Mouse (Mus musculus): ENCODE results near the gene Mapk7. TPM values are rescaled to one million over a fixed set of nuclear protein-coding genes. Genes with fewer than 3 reads are reported as not detected.

Mapk7 gene
- polyA plus RNA-seq, 1 experiment from 2014 or later: 69.6 TPM

DNA sequence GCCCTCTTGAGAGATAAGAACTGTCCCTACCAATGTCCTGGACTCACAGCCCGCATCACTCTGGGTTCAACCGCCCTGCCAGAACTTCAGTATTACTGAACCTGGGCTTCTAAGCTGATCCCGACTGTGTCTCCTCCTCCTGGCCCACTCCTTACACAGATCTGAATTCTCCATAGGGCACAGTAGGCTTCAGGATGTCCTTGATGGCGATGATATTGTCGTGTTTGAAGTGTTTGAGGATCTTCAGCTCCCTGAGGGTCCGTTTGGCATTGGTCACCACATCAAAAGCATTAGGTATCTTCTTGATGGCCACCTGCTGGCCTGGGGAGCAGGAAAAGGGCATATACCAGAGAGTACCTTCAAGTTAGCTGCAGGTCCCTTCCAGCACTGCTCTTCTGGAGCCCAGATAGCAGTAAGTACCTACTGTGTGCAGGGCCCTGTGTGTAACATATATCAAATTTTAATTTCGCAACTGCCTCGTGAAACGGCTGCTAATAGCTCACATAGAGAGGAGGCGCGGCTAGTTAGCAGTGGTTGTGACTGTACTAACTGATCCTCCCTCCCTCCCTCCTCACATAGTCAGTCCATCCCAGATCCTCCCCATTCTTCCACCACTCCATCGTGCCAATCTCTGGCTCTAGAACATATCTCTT lies 1.3 kb downstream of the Mapk7 start:
- Histone ChIP-seq H3K9ac (peak overlapping the region; percentile 78), H3K4me2 (peak overlapping the region; percentile 82), H3K4me3 (ENCODE audit: low read depth, low read length) (peak overlapping the region; percentile 75), H3K27me3 (ENCODE audit: insufficient read depth, low read length) (no peaks in the 10 kb centered on the region), H3K9me3 (ENCODE audit: low read depth, low read length) (no peaks in the 10 kb centered on the region), H3K4me1 (ENCODE audit: insufficient read depth) (0 out of 2 replicates have a peak, but pooled peaks cover 11% of the 10 kb centered on the region), H3K36me3 (ENCODE audit: insufficient read depth) (peaks cover 50% of the 10 kb centered on the region), H3K27ac (ENCODE audit: low read depth) (peak overlapping the region; percentile 88; the same call in 1 of the 2 replicates)
- 55% methylated on average over 12 of the region's 12 CpGs for WGBS
- TF ChIP-seq CTCF (IDR thresholded peaks at IDR 0.05; ENCODE audit: low read depth): no peak
- ATAC-seq (ENCODE audit: insufficient read depth) (no peak), DNase-seq (no peak)

DNA sequence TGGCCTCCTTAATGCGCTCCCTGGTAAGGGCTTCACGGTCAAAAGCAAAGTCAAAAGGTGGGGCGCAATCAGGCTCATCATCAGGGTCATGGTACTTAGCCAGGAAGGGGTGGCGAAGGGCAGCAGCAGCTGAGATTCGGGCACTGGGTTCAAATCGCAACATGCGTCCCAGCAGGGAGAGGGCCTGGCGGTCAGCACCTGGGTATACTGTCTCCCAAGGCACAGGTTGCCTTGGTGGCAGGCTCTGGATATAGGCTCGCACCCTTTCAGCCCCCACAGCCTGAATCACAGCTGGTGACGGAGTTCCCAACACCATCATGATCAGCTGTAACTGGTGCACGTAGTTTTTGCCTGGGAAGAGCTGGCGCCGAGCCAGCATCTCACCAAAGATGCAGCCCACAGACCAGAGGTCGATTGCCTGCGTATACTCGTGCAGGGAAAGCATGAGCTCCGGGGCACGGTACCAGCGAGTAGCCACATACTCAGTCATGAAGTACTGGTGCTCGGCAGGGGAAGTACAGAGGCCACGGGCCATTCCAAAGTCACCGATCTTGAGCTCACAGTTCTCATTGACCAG lies 3.2 kb downstream of the Mapk7 start:
- Histone ChIP-seq H3K4me3 (ENCODE audit: low read depth, low read length) (no peak overlapping the region), H3K9ac (no peak overlapping the region), H3K27ac (ENCODE audit: low read depth) (no peak overlapping the region), H3K9me3 (ENCODE audit: low read depth, low read length) (no peaks in the 10 kb centered on the region), H3K4me1 (ENCODE audit: insufficient read depth) (peaks cover 15% of the 10 kb centered on the region; the same call in 1 of the 2 replicates), H3K4me2 (no peak overlapping the region), H3K27me3 (ENCODE audit: insufficient read depth, low read length) (no peaks in the 10 kb centered on the region), H3K36me3 (ENCODE audit: insufficient read depth) (peaks cover 53% of the 10 kb centered on the region)
- no peak for TF ChIP-seq CTCF (IDR thresholded peaks at IDR 0.05; ENCODE audit: low read depth)
- DNase-seq (no peak), ATAC-seq (ENCODE audit: insufficient read depth) (no peak)
- WGBS: 82% methylated on average over 22 of the region's 22 CpGs

DNA sequence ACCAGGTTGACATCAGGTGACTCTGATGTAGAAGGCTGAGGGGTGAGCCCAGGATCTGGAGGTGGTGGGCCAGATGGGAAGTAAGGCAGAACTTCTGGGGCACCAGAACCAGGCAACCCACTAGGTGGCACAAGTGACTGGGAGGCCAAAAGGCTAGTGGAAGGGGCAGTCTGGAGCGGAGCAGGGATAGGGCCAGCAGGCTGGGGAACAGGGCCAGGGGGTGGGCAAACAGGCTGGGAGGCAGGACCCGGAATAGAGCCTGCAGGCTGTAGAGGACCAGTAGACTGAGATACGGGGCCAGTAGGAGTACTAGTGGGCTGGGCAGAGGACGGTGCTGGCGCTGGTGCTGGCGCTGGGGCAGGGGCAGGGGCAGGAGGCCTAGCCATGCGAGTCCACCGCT lies 4.3 kb downstream of the Mapk7 start:
- no peaks in the 10 kb centered on the region for H3K9me3 ChIP-seq (ENCODE audit: low read depth, low read length)
- ATAC-seq (ENCODE audit: insufficient read depth) (no peak), DNase-seq (no peak)
- no peaks in the 10 kb centered on the region for H3K27me3 ChIP-seq (ENCODE audit: insufficient read depth, low read length)
- no peak overlapping the region for H3K27ac ChIP-seq (ENCODE audit: low read depth)
- 90% methylated on average over 8 of the region's 8 CpGs for WGBS
- TF ChIP-seq CTCF (IDR thresholded peaks at IDR 0.05; ENCODE audit: low read depth): 0 out of 2 replicates have a peak, but pooled peaks have one; percentile 5
- H3K4me2 ChIP-seq: no peak overlapping the region
- H3K36me3 ChIP-seq (ENCODE audit: insufficient read depth): peaks cover 53% of the 10 kb centered on the region
- no peak overlapping the region for H3K9ac ChIP-seq
- peaks cover 13% of the 10 kb centered on the region; the same call in 1 of the 2 replicates for H3K4me1 ChIP-seq (ENCODE audit: insufficient read depth)
- H3K4me3 ChIP-seq (ENCODE audit: low read depth, low read length): no peak overlapping the region

DNA sequence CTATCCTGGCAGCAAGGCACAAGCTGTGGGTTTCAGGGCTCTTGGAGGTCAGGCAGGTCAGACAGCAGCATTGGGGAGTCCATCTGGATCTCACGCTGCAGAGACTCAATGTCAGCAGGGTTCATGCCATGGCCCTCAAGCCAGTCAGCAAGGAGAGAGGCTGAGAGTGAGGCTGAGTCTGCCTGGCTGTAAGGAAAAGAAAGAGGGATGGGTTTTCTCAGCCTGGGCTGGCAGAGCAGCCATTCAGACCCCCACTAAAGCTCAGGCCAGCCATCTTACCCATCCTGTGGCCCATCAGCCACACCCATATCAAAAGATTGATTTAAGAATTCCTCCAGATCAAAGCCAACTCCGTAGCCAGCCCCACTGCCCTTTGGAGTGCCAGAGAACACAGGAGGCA lies 5.1 kb downstream of the Mapk7 start:
- H3K4me2 ChIP-seq: no peak overlapping the region
- H3K36me3 ChIP-seq (ENCODE audit: insufficient read depth): peaks cover 53% of the 10 kb centered on the region
- no peak for TF ChIP-seq CTCF (IDR thresholded peaks at IDR 0.05; ENCODE audit: low read depth)
- no peak for ATAC-seq (ENCODE audit: insufficient read depth)
- H3K4me3 ChIP-seq (ENCODE audit: low read depth, low read length): no peak overlapping the region
- 64% methylated on average over 2 of the region's 2 CpGs for WGBS
- no peaks in the 10 kb centered on the region for H3K9me3 ChIP-seq (ENCODE audit: low read depth, low read length)
- no peak for DNase-seq
- H3K9ac ChIP-seq: no peak overlapping the region
- H3K27me3 ChIP-seq (ENCODE audit: insufficient read depth, low read length): no peaks in the 10 kb centered on the region
- no peak overlapping the region; the same call in 1 of the 2 replicates for H3K27ac ChIP-seq (ENCODE audit: low read depth)
- H3K4me1 ChIP-seq (ENCODE audit: insufficient read depth): peaks cover 19% of the 10 kb centered on the region; the same call in 1 of the 2 replicates

DNA sequence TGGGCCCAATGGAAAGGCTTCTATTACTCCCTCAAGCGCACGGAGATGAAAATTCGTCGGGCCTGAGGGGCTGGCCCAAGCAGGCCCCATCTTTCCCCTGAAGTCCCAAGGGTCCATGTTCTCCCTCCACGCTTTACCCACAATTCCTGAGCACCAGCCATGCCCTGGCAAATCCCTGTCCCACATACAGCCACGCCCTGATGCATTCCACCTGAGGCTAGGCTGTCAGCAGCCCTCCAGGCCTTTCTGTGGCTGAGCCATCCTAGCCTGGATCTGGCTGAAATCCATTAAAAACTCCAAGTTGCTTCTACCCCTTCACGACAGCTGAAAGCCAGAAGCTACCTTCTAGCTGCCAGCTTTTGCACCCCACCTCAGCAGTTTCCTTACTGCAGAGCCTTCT lies 6.3 kb downstream of the Mapk7 start:
- Histone ChIP-seq H3K4me3 (ENCODE audit: low read depth, low read length) (peak overlapping the region; percentile 45; the same call in 1 of the 2 replicates), H3K4me1 (ENCODE audit: insufficient read depth) (peaks cover 23% of the 10 kb centered on the region)

DNA sequence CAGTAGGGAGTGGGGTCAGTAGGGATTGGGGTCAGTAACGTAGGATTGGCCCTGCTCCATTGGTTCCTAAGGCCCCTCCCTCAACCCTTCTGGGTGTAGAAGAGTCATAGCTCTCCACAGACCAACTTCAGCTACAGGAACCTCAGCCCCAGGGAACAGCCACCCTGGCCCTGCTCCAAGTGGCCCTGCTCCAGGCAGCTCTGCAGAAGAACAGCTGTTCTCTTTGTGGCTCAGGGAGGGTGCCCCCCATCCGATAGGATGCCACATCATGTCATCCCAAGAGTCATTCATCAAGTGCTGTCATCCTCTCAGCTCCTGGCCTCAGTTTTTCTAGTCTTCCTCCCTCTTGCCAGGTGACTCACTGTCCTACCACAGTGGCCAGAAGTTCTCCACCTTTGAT lies 6.8 kb downstream of the Mapk7 start:
- TF ChIP-seq CTCF (IDR thresholded peaks at IDR 0.05; ENCODE audit: low read depth): no peak
- Histone ChIP-seq H3K4me2 (peak overlapping the region; percentile 64), H3K9ac (peak overlapping the region; percentile 55; the same call in 1 of the 2 replicates), H3K36me3 (ENCODE audit: insufficient read depth) (peaks cover 49% of the 10 kb centered on the region), H3K4me3 (ENCODE audit: low read depth, low read length) (peak overlapping the region; percentile 45), H3K9me3 (ENCODE audit: low read depth, low read length) (no peaks in the 10 kb centered on the region), H3K27ac (ENCODE audit: low read depth) (peak overlapping the region; percentile 38), H3K27me3 (ENCODE audit: insufficient read depth, low read length) (no peaks in the 10 kb centered on the region), H3K4me1 (ENCODE audit: insufficient read depth) (peaks cover 19% of the 10 kb centered on the region)
- ATAC-seq (ENCODE audit: insufficient read depth): no peak
- WGBS: 33% methylated on average over 2 of the region's 2 CpGs
- peak; percentile 90 for DNase-seq

More for the DNA sequence above, 6.3 kb downstream of the Mapk7 start:
- no peak for TF ChIP-seq CTCF (IDR thresholded peaks at IDR 0.05; ENCODE audit: low read depth)
- ATAC-seq (ENCODE audit: insufficient read depth) (no peak), DNase-seq (no peak)
- no peaks in the 10 kb centered on the region for H3K9me3 ChIP-seq (ENCODE audit: low read depth, low read length)
- no peak overlapping the region for H3K9ac ChIP-seq
- WGBS: 87% methylated on average over 7 of the region's 7 CpGs
- H3K4me2 ChIP-seq: peak overlapping the region; percentile 64
- H3K27ac ChIP-seq (ENCODE audit: low read depth): peak overlapping the region; percentile 38; the same call in 1 of the 2 replicates
- peaks cover 53% of the 10 kb centered on the region for H3K36me3 ChIP-seq (ENCODE audit: insufficient read depth)
- no peaks in the 10 kb centered on the region for H3K27me3 ChIP-seq (ENCODE audit: insufficient read depth, low read length)

DNA sequence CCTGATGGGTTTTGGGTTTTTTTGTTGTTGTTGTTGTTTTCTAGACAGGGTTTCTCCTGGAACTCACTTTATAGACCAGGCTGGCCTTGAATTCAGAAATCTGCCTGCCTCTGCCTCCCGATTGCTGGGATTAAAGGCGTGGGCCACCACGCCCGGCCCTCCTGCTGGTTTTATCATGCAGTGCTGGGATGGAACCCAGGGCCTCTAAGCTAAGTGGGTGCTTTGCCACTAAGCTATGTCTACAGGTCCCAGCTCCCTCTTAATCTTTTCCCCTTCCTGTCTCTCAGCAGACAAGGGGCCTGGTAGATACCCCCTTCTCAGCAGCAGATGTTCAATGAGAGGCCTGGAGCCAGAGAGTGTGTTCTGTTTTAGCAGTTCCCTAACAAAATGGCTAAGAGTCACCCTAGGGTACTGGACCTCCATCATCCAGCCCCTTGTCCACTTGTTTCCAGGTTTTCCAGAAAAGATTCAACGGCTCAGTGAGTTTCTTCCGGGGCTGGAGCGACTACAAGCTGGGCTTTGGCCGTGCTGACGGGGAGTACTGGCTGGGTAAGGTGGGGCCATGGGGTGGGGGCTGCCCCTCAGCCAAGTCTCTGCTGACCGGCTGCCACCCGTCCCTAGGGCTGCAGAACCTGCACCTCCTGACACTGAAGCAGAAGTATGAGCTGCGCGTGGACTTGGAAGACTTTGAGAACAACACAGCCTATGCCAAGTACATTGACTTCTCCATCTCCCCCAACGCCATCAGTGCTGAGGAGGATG lies 7.6 kb downstream of the Mapk7 start:
- 73% methylated on average over 14 of the region's 14 CpGs for WGBS
- H3K4me2 ChIP-seq: peak overlapping the region; percentile 64
- peak overlapping the region; percentile 55 for H3K9ac ChIP-seq
- H3K4me1 ChIP-seq (ENCODE audit: insufficient read depth): peaks cover 22% of the 10 kb centered on the region
- peak overlapping the region; percentile 45 for H3K4me3 ChIP-seq (ENCODE audit: low read depth, low read length)
- no peaks in the 10 kb centered on the region for H3K9me3 ChIP-seq (ENCODE audit: low read depth, low read length)
- no peak for TF ChIP-seq CTCF (IDR thresholded peaks at IDR 0.05; ENCODE audit: low read depth)
- ATAC-seq (ENCODE audit: insufficient read depth) (no peak), DNase-seq (no peak)
- peak overlapping the region; percentile 96 for H3K27ac ChIP-seq (ENCODE audit: low read depth)
- H3K27me3 ChIP-seq (ENCODE audit: insufficient read depth, low read length): no peaks in the 10 kb centered on the region
- peaks cover 41% of the 10 kb centered on the region for H3K36me3 ChIP-seq (ENCODE audit: insufficient read depth)
